ENCODE assay signal across 20 mouse cellular contexts in genomic region chr2:119805536-119805935, GRCm38 (mm10). TPM values are rescaled to one million over a fixed set of nuclear protein-coding genes. Genes with fewer than 3 reads are reported as not detected.
DNase-seq lines count a peak whose midpoint lies in the region; ATAC-seq lines count a peak whose summit lies in the region.
"Had no signal": no experiment of that assay in that cellular context is flagged by ENCODE, and none has a peak within 500 bp of the region (broad histone marks: within the 10 kb centered on the region; RNA-seq: fewer than 3 reads in every experiment).

No protein-coding gene starts in this region.

- no peak for ATAC-seq in hindbrain, embryonic 12.5 days (ENCODE audit: low FRiP score)
- no peak for ATAC-seq in hindbrain, embryonic 11.5 days (ENCODE audit: low FRiP score)
- no peak for ATAC-seq in neural tube, embryonic 13.5 days (ENCODE audit: low read depth)
- ATAC-seq in neural tube, embryonic 15.5 days (ENCODE audit: low FRiP score): no peak

- peaks cover 28% of the 10 kb centered on the region for H3K36me3 ChIP-seq in hindbrain, embryonic 12.5 days
- no peaks in the 10 kb centered on the region for H3K36me3 ChIP-seq in hindbrain, embryonic 11.5 days (ENCODE audit: control insufficient read depth, insufficient read depth, low read length)
- peaks cover 15% of the 10 kb centered on the region for H3K36me3 ChIP-seq in neural tube, embryonic 13.5 days
- peaks cover 24% of the 10 kb centered on the region; the same call in 1 of the 2 replicates for H3K36me3 ChIP-seq in neural tube, embryonic 15.5 days

- no peaks in the 10 kb centered on the region for H3K9me3 ChIP-seq in hindbrain, embryonic 12.5 days (replicated peaks)
- no peaks in the 10 kb centered on the region for H3K9me3 ChIP-seq in hindbrain, embryonic 11.5 days (ENCODE audit: control insufficient read depth, low read length)
- H3K9me3 ChIP-seq in neural tube, embryonic 13.5 days: no peaks in the 10 kb centered on the region
- no peaks in the 10 kb centered on the region for H3K9me3 ChIP-seq in neural tube, embryonic 15.5 days (replicated peaks)

- H3K27me3 ChIP-seq in hindbrain, embryonic 12.5 days: peaks cover 7% of the 10 kb centered on the region; the same call in 1 of the 2 replicates
- 0 out of 2 replicates have a peak, but pooled peaks cover 3% of the 10 kb centered on the region for H3K27me3 ChIP-seq in hindbrain, embryonic 11.5 days (ENCODE audit: control insufficient read depth, insufficient read depth, low read length)
- H3K27me3 ChIP-seq in neural tube, embryonic 13.5 days: peaks cover 11% of the 10 kb centered on the region
- peaks cover 8% of the 10 kb centered on the region for H3K27me3 ChIP-seq in neural tube, embryonic 15.5 days (replicated peaks)

- peaks cover 57% of the 10 kb centered on the region for H3K4me1 ChIP-seq in hindbrain, embryonic 12.5 days
- peaks cover 21% of the 10 kb centered on the region for H3K4me1 ChIP-seq in hindbrain, embryonic 11.5 days (replicated peaks; ENCODE audit: control insufficient read depth, insufficient read depth, low read length)
- H3K4me1 ChIP-seq in neural tube, embryonic 13.5 days (replicated peaks): peaks cover 53% of the 10 kb centered on the region
- H3K4me1 ChIP-seq in neural tube, embryonic 15.5 days: peaks cover 40% of the 10 kb centered on the region

- peak; percentile 46 to 49 for DNase-seq in cerebellum, adult 18-20 months
- no peak for DNase-seq in cerebellum, adult 9-10 months
- DNase-seq in hindbrain, embryonic 11.5 days (ENCODE audit: low spot score): no peak
- DNase-seq in retina, embryonic 14.5 days (ENCODE audit: low spot score): no peak
- DNase-seq in layer of hippocampus, postnatal 25 days (ENCODE audit: extremely low spot score in 1 of 2, low spot score in 1 of 2): no peak
- DNase-seq: adrenal gland, adult 2 months; cerebellum, adult 11 months; heart, adult 11 months; kidney, adult 18-20 months; kidney, postnatal 10 days; lung, adult 2 months; lung, postnatal 36 days; right cerebral cortex, postnatal 25 days; thymus, postnatal 25 days had no signal

- no peak overlapping the region for H3K4me2 ChIP-seq in hindbrain, embryonic 12.5 days (replicated peaks)
- H3K4me2 ChIP-seq in hindbrain, embryonic 11.5 days (replicated peaks; ENCODE audit: low read depth, low read length): no peak overlapping the region
- H3K4me2 ChIP-seq in neural tube, embryonic 13.5 days: no peak overlapping the region
- no peak overlapping the region for H3K4me2 ChIP-seq in neural tube, embryonic 15.5 days
- H3K4me2 ChIP-seq: liver, embryonic 11.5 days had no signal

- 0 out of 2 replicates have a peak overlapping the region, but pooled peaks have one; percentile 23 for H3K9ac ChIP-seq in hindbrain, embryonic 12.5 days
- H3K9ac ChIP-seq in hindbrain, embryonic 11.5 days (ENCODE audit: low read depth, low read length): no peak overlapping the region
- H3K9ac ChIP-seq in neural tube, embryonic 13.5 days: 0 out of 2 replicates have a peak overlapping the region, but pooled peaks have one; percentile 2
- no peak overlapping the region for H3K9ac ChIP-seq in neural tube, embryonic 15.5 days (replicated peaks)

- 40% methylated on average over 8 of the region's 8 CpGs for WGBS in hindbrain, embryonic 12.5 days
- WGBS in hindbrain, embryonic 11.5 days: 40% methylated on average over 8 of the region's 8 CpGs
- WGBS in neural tube, embryonic 13.5 days: 46% methylated on average over 8 of the region's 8 CpGs
- WGBS in neural tube, embryonic 15.5 days: 53% methylated on average over 8 of the region's 8 CpGs

- H3K27ac ChIP-seq in hindbrain, embryonic 12.5 days: no peak overlapping the region
- H3K27ac ChIP-seq in hindbrain, embryonic 11.5 days (ENCODE audit: low read depth, low read length): no peak overlapping the region
- no peak overlapping the region for H3K27ac ChIP-seq in neural tube, embryonic 13.5 days (replicated peaks)
- no peak overlapping the region for H3K27ac ChIP-seq in neural tube, embryonic 15.5 days (replicated peaks)

- no peak overlapping the region for H3K4me3 ChIP-seq in hindbrain, embryonic 12.5 days
- no peak overlapping the region for H3K4me3 ChIP-seq in hindbrain, embryonic 11.5 days (ENCODE audit: low read depth, low read length)
- no peak overlapping the region for H3K4me3 ChIP-seq in neural tube, embryonic 13.5 days
- no peak overlapping the region for H3K4me3 ChIP-seq in neural tube, embryonic 15.5 days (replicated peaks)

RNA-seq across cellular contexts. Expression of gene Tyro3, which starts 8.0 kb away (rescaled TPM):
- 27.1 and 27.8 TPM in 2 replicates for polyA plus RNA-seq in hindbrain, embryonic 12.5 days (2016; fragmentation: Nextera tagmentation; extraction: Ambion mirVana)
- polyA plus RNA-seq in hindbrain, embryonic 11.5 days (2014; fragmentation: Nextera tagmentation; extraction: Ambion mirVana): 16.6 and 17.5 TPM in 2 replicates
- polyA plus RNA-seq in neural tube, embryonic 13.5 days (2015; fragmentation: Nextera tagmentation; extraction: Ambion mirVana): 16.2 and 19.2 TPM in 2 replicates
- 19.2 and 20.7 TPM in 2 replicates for polyA plus RNA-seq in neural tube, embryonic 15.5 days (2015; fragmentation: Nextera tagmentation; extraction: Ambion mirVana)
- 10 to 100 TPM; 87.0 to 88.2 TPM for total RNA-seq in layer of hippocampus, postnatal 25 days (2021)

RNA-seq across cellular contexts. Expression of gene Rpap1, which starts 18.2 kb away (rescaled TPM):
- polyA plus RNA-seq in hindbrain, embryonic 12.5 days (2016; fragmentation: Nextera tagmentation; extraction: Ambion mirVana): 29.3 and 31.0 TPM in 2 replicates
- 19.0 and 19.9 TPM in 2 replicates for polyA plus RNA-seq in hindbrain, embryonic 11.5 days (2014; fragmentation: Nextera tagmentation; extraction: Ambion mirVana)
- polyA plus RNA-seq in neural tube, embryonic 13.5 days (2015; fragmentation: Nextera tagmentation; extraction: Ambion mirVana): 18.6 and 21.0 TPM in 2 replicates
- polyA plus RNA-seq in neural tube, embryonic 15.5 days (2015; fragmentation: Nextera tagmentation; extraction: Ambion mirVana): 16.2 and 19.7 TPM in 2 replicates
- total RNA-seq in layer of hippocampus, postnatal 25 days (2021): 10 to 100 TPM; 18.4 to 19.7 TPM

RNA-seq across cellular contexts. Expression of gene Ltk, which starts 45.3 kb away (rescaled TPM):
- polyA plus RNA-seq in hindbrain, embryonic 12.5 days (2016; fragmentation: Nextera tagmentation; extraction: Ambion mirVana): 0.23 and 0.34 TPM in 2 replicates
- 0.08 and 0.46 TPM in 2 replicates for polyA plus RNA-seq in hindbrain, embryonic 11.5 days (2014; fragmentation: Nextera tagmentation; extraction: Ambion mirVana)
- polyA plus RNA-seq in neural tube, embryonic 13.5 days (2015; fragmentation: Nextera tagmentation; extraction: Ambion mirVana): 0.43 and 0.50 TPM in 2 replicates
- 1.9 and 2.5 TPM in 2 replicates for polyA plus RNA-seq in neural tube, embryonic 15.5 days (2015; fragmentation: Nextera tagmentation; extraction: Ambion mirVana)
- total RNA-seq in layer of hippocampus, postnatal 25 days (2021): 10 to 100 TPM; 10.5 to 12.9 TPM
- total RNA-seq: gastrocnemius, adult 8-10 months; hematopoietic stem cell, adult 5-6 weeks had no signal

Comparison
In these comparisons a context has a peak if more than half of its experiments do, and no peak if none do; other contexts are left out.
1. DNase-seq: peak in cerebellum, adult 18-20 months (2 of 2); none in cerebellum, adult 9-10 months (single experiment), hindbrain, embryonic 11.5 days (single experiment), retina, embryonic 14.5 days (single experiment) and layer of hippocampus, postnatal 25 days (0 of 2).
2. H3K9ac ChIP-seq: peak in hindbrain, embryonic 12.5 days (single experiment) and neural tube, embryonic 13.5 days (single experiment); none in hindbrain, embryonic 11.5 days (single experiment) and neural tube, embryonic 15.5 days (single experiment).